Mouse (Mus musculus) urinary bladder, adult 2 months (tissue): ENCODE measurements around the gene Reps2. TPM values are rescaled to one million over a fixed set of nuclear protein-coding genes. Genes with fewer than 3 reads are reported as not detected.

Experiments
- polyA plus RNA-seq: library from polyadenylated mRNA; depleted of rRNA; stranded (reverse); fragments of >200 nt; gene quantifications from 2 replicates; pipeline ENCODE4 v1.2.3, GENCODE M21; 2012; rRNA removed

Reps2 gene
- polyA plus RNA-seq, 1 experiment: 5.6 TPM

Other genes with a start within 250 kb of the Reps2 start
- gene Rbbp7, start 116.8 kb upstream of the Reps2 start, polyA plus RNA-seq: 227 and 245 TPM in 2 replicates
- 15.5 and 17.4 TPM in 2 replicates for gene Txlng, start 185.8 kb upstream of the Reps2 start, polyA plus RNA-seq
- 50.7 and 54.2 TPM in 2 replicates for gene Syap1, start 244.8 kb upstream of the Reps2 start, polyA plus RNA-seq